In the genomic region with DNA sequence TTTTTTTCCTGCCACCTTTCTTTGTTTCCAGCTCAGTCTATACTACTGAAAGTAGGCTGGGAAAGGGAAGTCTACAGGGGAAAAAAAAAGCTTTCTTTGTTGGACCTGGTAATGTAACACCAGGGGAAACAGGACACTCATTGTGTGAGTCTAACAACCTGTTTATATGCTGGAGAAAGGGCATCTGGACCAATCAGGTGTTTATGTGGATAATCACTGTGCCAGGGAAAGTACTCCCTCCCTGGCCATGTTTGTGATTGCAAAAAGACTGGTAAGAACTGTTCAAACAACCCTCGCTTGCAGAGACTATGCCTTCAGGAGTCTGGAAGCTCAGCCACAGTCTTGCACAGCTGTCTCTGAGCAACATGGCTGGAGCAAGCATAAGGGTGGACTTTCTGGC, we compare ENCODE assay signal across 11 mouse cellular contexts.
A peak's percentile ranks its signal among the peaks of the same experiment; 100 is the strongest.
DNase-seq lines count a peak whose midpoint lies in the region.
"Had no signal": no experiment of that assay in that cellular context is flagged by ENCODE, and none has a peak within 500 bp of the region (broad histone marks: within the 10 kb centered on the region; RNA-seq: fewer than 3 reads in every experiment).

No protein-coding gene starts in this region.

- peak; percentile 23 to 33 for DNase-seq in cerebellum, postnatal 10 days
- no peak for DNase-seq in cerebellum, adult 9-11 months
- DNase-seq in kidney, postnatal 10 days = peak; percentile 6
- DNase-seq in kidney, postnatal 14 days = no peak
- peak; percentile 75 for DNase-seq in forelimb bud, embryonic 11.5 days (ENCODE audit: low read depth, low spot score)
- DNase-seq in thymus, postnatal 0 days (ENCODE audit: low spot score) = peak; percentile 9
- DNase-seq in c-Kit-positive CD71-positive TER-119-positive erythroid progenitor cells, embryonic 14.5 days (ENCODE audit: low spot score) = no peak
- no peak for DNase-seq in adrenal gland, postnatal 36 days
- DNase-seq: cerebellum, adult 8-10 months; heart, postnatal 36 days; right cerebral cortex, adult 18-20 months had no signal

Comparison
In these comparisons a context has a peak if more than half of its experiments do, and no peak if none do; other contexts are left out.
1. DNase-seq: peak in cerebellum, postnatal 10 days (2 of 2), kidney, postnatal 10 days (single experiment), forelimb bud, embryonic 11.5 days (single experiment) and thymus, postnatal 0 days (single experiment); none in cerebellum, adult 9-11 months (single experiment), kidney, postnatal 14 days (single experiment), c-Kit-positive CD71-positive TER-119-positive erythroid progenitor cells, embryonic 14.5 days (single experiment) and adrenal gland, postnatal 36 days (0 of 2).